Mouse (Mus musculus) bone marrow, adult 2 months (tissue): ENCODE results near the gene 1700025C18Rik.

ENCODE experiments used
- CTCF ChIP-seq: fragments of 200-500 bp; IDR thresholded peaks from 2 replicates; pipeline ENCODE4 v1.5.1; 2011; ENCODE audit warnings: low read length, control low read depth; ENCODE audit not compliant: control insufficient read depth, insufficient read depth
- POLR2A ChIP-seq: fragments of 200-500 bp; IDR thresholded peaks from 2 replicates; pipeline ENCODE4 v1.6.1; 2011; ENCODE audit warnings: low read depth, mild to moderate bottlenecking, control low read depth, low read length, borderline replicate concordance; ENCODE audit not compliant: control insufficient read depth

DNA sequence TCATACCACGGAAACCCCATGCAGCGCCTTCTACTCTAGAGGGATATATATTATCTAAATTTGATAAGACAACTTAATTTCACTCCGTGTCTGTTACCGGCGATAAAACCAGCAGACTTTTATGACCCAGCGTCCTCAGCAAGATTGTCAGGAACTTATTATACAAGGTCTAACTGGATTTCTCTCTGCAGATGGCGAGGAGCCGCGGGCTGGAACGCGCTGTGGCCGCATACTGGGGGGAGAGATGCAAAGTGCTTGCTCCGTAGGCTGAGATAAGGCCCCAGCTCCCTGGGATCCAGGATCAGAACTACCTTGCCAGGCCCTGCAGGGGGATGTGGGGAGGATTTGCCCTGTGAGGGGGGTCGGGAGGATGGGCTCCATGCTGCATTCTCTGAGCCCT, 1.1 kb downstream of the 1700025C18Rik start:
- TF ChIP-seq CTCF, result no peak
- TF ChIP-seq POLR2A, result no peak
